Mouse (Mus musculus) cerebellum, postnatal 36 days (tissue): ENCODE measurements around the gene Gpr182.
A peak's percentile ranks its signal among the peaks of the same experiment; 100 is the strongest.
"Not testable (repeated sequence)": the region's sequence is repeated elsewhere in the genome, so short reads cannot be mapped to it uniquely, and the experiment has no call there.

ENCODE experiments used
- DNase-seq, 2 experiments: peaks; one replicate each; pipeline ENCODE4 v3.0.0; 2021 to 2022; ENCODE audit warnings: mixed read lengths in 2 of 2

Gene Gpr182

DNA sequence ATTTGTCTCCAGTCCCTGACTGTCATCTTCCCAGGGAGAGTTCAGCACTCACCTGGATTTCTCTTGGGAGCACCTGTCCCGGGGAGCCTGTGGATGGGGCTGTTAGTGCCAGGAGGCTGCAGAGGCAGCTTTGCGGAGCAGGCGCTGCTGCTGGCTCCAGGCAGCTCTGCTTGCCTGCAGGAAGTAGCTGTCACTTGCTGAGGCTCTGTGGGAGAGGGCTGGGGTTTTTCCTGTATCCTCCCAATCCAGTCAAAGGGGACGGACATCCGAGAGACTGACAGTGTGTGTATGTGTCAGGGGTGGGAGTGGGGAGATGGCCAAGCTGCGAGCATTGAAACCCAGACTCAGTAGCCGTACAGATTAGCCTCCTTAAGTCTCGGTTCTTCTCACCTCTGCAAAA lies at the start of gene Gpr182:
TSS of gene Gpr182 (minus strand) at position 185 of the 400 bp plus-strand sequence.
- no peak for DNase-seq

GRCm38 (mm10) chr10:127800891-127801290 lies 49.4 kb upstream of the Gpr182 start, which contains the start of gene Rdh16:
Gene Rdh16 (plus strand): TSS chr10:127801152.
- DNase-seq = no peak

DNA sequence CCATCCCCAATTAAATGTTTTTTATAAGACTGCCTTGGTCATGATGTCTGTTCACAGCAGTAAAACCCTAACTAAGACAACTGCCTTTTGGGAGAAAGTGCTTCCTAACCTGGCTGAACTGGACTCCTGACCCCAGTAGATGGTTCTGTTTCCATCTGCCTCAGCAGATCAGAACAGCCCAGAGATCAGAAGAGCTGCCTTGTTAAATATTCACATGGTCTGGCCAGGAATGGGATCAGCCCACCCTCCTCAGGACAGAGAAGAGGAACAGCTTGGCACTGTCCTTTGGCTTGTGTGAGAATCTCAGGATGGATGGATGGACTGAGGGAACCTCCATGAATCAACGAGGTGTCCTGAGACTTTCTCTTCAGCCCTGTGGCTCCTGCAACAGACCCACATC lies 47.8 kb upstream of the Gpr182 start:
- no peak for DNase-seq

DNA sequence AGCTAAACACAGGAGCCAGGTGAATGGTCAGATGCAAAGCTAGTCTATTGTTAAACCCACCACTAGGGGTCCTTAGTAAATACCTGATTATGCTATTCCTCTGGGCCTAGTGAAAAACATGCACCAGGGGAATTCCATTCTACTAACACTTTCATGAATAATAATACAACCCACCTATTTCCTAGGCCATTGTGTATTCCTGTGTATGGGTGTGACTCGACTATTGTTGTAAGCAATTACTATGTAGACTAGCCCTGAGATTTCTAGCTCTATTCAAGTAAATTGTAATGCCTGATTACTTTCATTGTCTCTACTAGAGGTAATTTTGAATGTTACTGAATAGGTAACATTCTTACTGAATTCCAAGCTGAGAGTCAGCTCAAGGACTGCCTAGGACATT lies 33.9 kb upstream of the Gpr182 start:
- not testable (repeated sequence) for DNase-seq

DNA sequence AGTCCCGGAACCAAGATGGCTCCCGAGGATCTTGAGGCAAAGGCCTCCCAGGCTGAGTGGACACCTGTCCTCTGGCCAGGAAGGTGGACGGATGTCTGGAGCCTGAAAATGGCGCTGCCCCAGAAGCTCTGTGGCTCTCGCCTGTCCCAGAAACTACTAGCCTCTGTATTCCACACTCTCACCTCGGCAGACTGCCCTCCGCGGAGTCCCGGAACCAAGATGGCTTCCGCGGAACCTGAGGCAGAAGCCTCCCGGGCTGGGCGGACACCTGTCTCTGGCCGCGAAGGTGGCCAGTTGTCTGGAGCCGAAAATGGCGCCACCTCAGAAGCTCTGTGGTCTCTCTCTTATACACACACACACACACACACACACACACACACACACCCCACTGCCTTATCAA lies 30.8 kb upstream of the Gpr182 start:
- not testable (repeated sequence) for DNase-seq

GRCm38 (mm10) chr10:127776011-127776410 lies 24.5 kb upstream of the Gpr182 start, which contains the start of gene Rdh9:
Gene Rdh9 (plus strand): TSS chr10:127776386.
- DNase-seq = no peak

DNA sequence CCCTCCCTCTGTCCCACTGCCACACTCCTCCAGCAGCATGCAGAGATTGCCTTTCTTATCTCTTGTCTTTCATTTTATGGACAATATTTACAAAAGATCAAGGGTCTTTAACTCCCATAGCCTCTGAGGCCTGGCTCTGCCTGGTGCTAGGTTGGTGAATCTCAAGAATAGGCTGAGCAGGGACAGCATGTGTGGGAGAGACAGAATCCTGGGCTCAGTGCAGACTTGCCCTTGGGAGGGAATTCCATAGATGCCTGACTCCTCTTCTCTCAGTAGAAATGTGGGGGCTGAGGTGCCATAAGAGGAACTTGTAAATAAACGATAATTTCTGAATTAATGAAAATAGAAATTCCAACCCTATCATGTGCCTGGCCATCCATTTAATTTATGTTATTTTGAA lies 15.0 kb upstream of the Gpr182 start:
- no peak for DNase-seq

DNA sequence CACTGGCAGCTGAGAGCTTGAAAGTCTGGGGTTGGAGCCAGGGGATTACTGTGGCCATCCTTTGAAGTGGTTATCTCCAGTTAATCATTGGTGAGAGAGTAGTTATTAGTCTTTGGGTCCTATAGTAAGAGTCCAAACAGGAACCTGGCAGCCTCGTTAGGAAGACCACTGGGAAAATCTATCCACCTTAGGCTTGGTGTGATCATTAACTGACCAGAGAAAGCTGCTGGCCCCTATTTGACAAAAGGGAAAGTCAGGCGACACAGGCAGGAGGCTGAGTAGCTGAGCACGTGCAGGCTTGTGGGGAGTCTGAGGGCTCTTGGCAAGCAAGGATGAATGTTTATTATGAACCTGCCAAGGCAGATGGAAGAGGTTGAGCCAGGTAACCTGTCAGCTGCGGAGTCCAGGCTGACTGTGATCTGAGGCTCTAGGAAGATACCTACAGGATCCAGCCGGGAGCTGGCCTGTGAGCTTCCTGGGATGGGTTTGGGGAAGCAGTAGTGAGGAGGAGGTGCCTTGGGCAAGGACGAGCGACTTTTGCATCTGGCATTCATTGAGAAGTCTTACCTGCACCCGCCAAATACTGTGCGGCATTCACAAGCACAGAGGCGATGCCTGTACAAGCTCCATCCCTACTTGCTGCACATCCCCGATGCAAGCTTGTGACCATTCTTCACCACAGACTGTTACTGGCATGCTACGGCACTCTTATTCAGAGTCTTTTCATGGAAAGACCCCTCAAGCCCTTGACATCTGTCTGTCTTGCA lies 12.6 kb upstream of the Gpr182 start:
- peak; percentile 27 to 31 for DNase-seq

DNA sequence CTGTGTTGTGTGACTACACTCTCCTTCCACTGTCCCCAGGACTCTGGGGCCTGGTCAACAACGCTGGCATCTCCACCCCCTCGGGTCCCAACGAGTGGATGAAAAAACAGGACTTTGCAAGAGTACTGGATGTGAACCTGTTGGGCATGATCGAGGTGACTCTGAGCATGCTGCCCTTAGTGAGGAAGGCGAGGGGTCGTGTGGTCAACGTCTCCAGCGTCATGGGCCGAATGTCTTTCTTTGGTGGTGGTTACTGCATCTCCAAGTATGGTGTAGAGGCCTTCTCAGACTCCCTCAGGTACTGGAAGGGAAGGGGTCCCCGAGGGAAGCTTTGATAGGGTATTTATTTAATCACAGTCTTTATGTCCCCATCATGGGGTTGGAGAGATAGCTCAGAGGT lies 11.4 kb upstream of the Gpr182 start:
- DNase-seq = not testable (repeated sequence)

DNA sequence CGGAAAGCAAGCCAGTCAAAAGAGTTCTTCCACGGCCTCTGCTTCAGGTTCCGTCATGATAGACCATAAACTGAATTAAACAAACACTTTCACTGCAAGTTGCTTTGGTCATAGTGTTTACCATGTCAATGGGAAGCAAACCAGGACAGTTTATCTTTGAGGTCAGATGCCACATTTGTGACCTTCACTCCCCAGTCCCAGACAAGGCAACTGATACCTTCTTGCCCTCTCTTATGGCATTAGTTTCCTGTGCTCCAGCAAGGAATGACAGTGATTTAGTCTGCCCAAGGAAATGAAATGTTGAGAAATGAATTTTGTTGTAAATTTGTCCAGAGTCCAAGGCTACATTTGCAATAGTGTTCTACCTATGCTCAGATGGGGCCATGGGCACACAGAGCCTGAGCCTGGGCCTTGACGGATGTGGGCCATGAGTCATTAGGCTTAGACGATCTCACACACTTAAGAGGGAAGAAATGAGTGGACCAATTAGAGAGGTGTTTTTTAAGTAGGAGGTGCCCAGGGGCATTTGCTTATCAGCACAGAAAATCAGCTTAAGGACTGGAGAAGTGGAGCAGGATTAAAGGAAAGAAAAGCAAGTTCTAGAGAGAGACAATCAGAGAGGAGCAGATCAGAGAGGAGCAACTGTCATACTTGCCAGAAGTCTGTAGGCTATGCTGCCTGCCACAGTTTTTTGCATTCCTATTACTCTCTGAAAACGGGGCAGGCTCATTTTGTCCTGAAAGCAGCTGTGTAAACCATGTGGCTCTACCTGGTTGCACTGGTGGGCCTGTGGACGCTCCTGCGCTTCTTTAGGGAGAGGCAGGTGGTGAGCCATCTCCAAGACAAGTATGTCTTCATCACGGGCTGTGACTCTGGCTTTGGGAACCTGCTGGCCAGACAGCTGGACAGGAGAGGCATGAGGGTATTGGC lies 7.9 kb upstream of the Gpr182 start, which contains the start of the genes Rdh1 and Rdh16f1:
TSS of gene Rdh1 (plus strand) at position 541 of the 930 bp plus-strand sequence.
TSS of gene Rdh16f1 (plus strand) at position 607 of the 930 bp plus-strand sequence.
- DNase-seq = no peak

DNA sequence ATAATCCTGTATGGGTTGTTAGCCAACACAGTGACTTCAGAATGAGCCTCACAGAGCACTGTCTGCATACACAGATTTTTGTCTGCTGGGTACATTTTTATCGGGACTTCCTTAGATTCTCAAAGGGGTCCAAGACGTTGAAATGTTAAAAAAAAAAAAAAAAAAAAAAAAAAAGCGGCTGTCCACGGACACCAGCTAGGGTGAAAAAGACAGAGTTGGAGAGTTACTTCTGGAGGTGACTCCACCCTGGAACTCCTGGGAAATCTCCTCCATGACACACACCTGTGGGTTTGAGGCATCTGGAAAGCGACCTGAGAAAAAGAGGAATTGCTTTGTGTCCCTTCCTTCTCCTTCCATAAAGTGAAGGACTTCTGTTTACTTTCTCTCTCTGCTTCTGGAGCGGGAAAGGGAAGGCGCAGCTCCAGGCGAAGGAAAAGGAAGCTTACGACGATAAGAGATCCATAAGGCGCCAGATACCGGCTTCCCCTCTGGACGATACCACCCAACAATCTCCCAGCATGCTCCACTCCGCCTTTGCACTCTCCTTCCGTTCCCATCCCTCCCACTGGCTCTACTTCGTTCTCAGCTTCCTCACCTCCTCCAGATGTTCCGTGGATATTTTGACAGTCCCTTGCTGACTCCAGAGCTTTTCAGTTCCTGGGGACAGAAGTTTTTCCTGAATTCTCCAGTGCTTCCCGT lies 4.4 kb upstream of the Gpr182 start:
- DNase-seq = no peak

GRCm38 (mm10) chr10:127755246-127755645 lies 3.7 kb upstream of the Gpr182 start:
- no peak for DNase-seq

- no peak for DNase-seq
Observed at GRCm38 (mm10) chr10:127754566-127755166, 3.1 kb upstream of the Gpr182 start.

GRCm38 (mm10) chr10:127750136-127750777 lies 1.3 kb downstream of the Gpr182 start:
- peak; percentile 18 to 20 for DNase-seq

GRCm38 (mm10) chr10:127748847-127749612 lies 2.5 kb downstream of the Gpr182 start:
- DNase-seq = no peak

DNA sequence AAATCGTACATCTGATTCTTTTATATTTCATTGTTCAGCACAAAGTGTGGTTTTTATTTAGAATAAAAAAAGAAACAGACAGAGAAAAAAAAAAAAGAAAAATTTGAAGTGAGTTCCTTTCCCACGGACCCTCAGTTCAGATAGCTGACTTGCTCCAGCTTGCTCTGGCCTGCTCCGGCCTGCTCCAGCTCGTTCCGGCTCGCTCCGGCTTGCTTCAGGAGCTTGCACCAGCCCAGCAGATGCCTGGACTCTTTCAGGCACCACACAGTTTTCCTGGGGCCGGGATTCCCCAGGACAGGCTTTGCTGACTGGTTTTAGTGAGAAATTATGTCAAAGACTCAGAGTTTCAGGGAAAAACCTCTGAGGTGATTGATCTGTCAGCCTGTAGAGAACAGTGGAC lies 4.3 kb downstream of the Gpr182 start:
- no peak for DNase-seq

DNA sequence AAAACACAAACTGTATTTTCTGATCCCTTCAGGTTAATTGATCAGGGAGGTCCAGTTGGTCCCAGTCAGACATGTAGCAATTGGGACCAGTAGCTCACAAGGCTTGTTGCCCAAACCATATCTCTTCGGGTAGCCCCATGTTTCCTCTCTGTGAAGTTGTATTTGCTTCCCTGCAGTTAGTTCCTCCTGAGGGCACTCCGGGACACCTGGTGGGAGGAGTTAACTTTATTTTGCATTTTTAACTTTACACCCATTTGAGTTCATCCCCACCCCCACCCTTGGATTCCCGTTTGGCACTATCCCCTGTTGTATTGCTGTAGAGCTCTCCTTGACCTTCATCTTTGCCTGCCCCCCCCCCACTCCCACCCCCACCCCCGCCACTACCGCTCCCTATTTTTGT lies 5.6 kb downstream of the Gpr182 start:
- no peak for DNase-seq

DNA sequence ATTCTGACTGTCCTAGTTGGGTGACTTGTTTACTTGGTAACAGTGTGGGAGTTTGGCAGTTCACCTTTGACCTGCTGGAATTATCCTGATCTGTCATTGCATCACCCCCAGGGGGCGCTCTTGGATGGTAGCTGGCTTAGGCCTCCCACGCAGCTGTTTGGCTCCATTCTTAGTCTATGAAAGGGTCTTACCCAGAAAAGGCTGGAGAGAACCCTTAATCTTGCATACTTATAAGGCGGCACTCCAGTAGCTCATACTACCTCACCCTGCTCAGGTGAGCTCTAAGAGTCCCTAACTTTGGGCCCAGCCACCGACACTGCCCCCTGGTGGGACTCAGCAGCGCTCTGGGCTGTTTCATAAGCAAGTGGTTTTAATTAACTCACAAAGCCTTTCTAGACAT lies 6.9 kb downstream of the Gpr182 start:
- peak; percentile 35 to 49 for DNase-seq

DNA sequence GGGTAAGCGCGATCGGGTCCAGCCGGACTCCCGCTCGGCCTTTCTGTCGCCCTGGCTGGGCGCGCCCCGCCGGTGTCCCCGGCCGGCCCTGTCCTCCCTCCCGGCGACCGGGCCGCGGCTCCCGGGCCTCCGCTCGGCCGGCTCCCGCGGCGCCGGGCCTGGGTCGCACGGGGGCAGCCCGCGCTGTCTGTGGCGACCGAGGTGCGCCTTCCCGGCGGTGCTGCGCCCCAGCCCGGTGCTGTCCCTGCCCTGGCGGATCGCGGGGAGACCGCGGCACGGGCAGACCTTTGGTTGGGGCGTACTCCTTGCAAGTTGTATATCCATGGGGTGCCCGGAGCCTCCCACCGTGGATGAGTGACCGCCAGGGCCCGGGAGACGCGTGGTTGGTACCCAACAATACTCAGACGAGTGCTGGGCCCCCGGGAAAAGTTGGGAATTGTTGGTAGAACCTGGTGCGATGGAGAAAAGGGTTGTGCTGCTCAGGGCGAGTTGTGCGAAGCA lies 11.8 kb downstream of the Gpr182 start:
- no peak for DNase-seq

- DNase-seq = peak; percentile 70 to 80
Observed at GRCm38 (mm10) chr10:127739083-127739660, 12.4 kb downstream of the Gpr182 start, which contains the start of gene Zbtb39. Gene Zbtb39 (plus strand): TSS chr10:127739538.
